Mouse (Mus musculus) limb, embryonic 11.5 days (tissue): ENCODE measurements around the gene Tmem219. TPM values are rescaled to one million over a fixed set of nuclear protein-coding genes. Genes with fewer than 3 reads are reported as not detected.

Experiments used
- ATAC-seq: fragments of 200-750 bp; cut with Nextera tagmentation; 2 replicates; pipeline ENCODE4 v1.8.0; 2017; ENCODE audit warnings: low read depth; ENCODE audit not compliant: insufficient number of reproducible peaks, low FRiP score, low TSS enrichment
- DNase-seq: peaks from one replicate; pipeline ENCODE4 v3.0.0-alpha.2; 2015; ENCODE audit warnings: low spot score
- H3K27ac ChIP-seq: fragments of 300-500 bp; sonication (generic); replicated peaks from 2 replicates; pipeline ENCODE4 v1.5.1; 2014; ENCODE audit warnings: low read depth, mild to moderate bottlenecking, low read length
- H3K27me3 ChIP-seq: fragments of 300-500 bp; sonication (generic); 2 replicates; pipeline ENCODE4 v1.6.1; 2014; ENCODE audit warnings: mild to moderate bottlenecking, low read length, mixed read lengths; ENCODE audit not compliant: control insufficient read depth, insufficient read depth
- H3K36me3 ChIP-seq: fragments of 300-500 bp; sonication (generic); 2 replicates; pipeline ENCODE4 v1.6.1; 2014; ENCODE audit warnings: mild to moderate bottlenecking, low read length, moderate library complexity, mixed read lengths; ENCODE audit not compliant: control insufficient read depth, insufficient read depth
- H3K4me1 ChIP-seq: fragments of 300-500 bp; sonication (generic); 2 replicates; pipeline ENCODE4 v1.6.1; 2014; ENCODE audit warnings: low read length, mixed read lengths; ENCODE audit not compliant: control insufficient read depth, insufficient read depth
- H3K4me2 ChIP-seq: fragments of 300-500 bp; sonication (generic); 2 replicates; pipeline ENCODE4 v1.6.1; 2014; ENCODE audit warnings: low read depth, mild to moderate bottlenecking, moderate library complexity; ENCODE audit not compliant: severe bottlenecking
- H3K4me3 ChIP-seq: fragments of 300-500 bp; sonication (generic); 2 replicates; pipeline ENCODE4 v1.5.1; 2014; ENCODE audit warnings: low read depth, low read length
- H3K9ac ChIP-seq: fragments of 300-500 bp; sonication (generic); 2 replicates; pipeline ENCODE4 v1.6.1; 2014; ENCODE audit warnings: mild to moderate bottlenecking, low read length
- H3K9me3 ChIP-seq: fragments of 300-500 bp; sonication (generic); 2 replicates; pipeline ENCODE4 v1.6.1; 2016; ENCODE audit warnings: low read length; ENCODE audit not compliant: control insufficient read depth
- WGBS: fragments of 180-500 bp; shearing (Covaris S2); extraction: QIAGEN DNeasy Blood & Tissue Kit; methylation state at CpG from one replicate; pipeline ENCODE4 v1.1.7; 2014; 5-methylcytosine and 5-hydroxymethylcytosine counted together
- polyA plus RNA-seq: library from polyadenylated mRNA; unstranded; fragments of >200 nt; fragmentation: Nextera tagmentation; extraction: Ambion mirVana; gene quantifications from 2 replicates; pipeline ENCODE4 v1.2.1, GENCODE M21; 2014

Tmem219 gene
- 14.1 and 16.5 TPM in 2 replicates for polyA plus RNA-seq

GRCm38 (mm10) chr7:126922624-126923060 is at the start of gene Tmem219:
Tmem219 (minus strand) TSS chr7:126922917.
- H3K4me3 ChIP-seq: no peak within 1 kb of the TSS
- no peak within 1 kb of the TSS for H3K4me2 ChIP-seq
- no peak for ATAC-seq
- no peaks in the 10 kb centered on the region for H3K9me3 ChIP-seq
- H3K9ac ChIP-seq: no peak within 1 kb of the TSS
- H3K4me1 ChIP-seq: no peaks in the 10 kb centered on the region
- no peaks in the 10 kb centered on the region for H3K36me3 ChIP-seq
- 73% methylated on average over 5 of the region's 5 CpGs for WGBS
- no peak within 1 kb of the TSS for H3K27ac ChIP-seq
- DNase-seq: no peak
- no peaks in the 10 kb centered on the region for H3K27me3 ChIP-seq

- Histone ChIP-seq H3K27me3 (peaks cover 13% of the 10 kb centered on the region), H3K4me3 (no peak overlapping the region), H3K4me1 (no peaks in the 10 kb centered on the region), H3K9me3 (no peaks in the 10 kb centered on the region), H3K27ac (no peak overlapping the region), H3K9ac (no peak overlapping the region), H3K36me3 (no peaks in the 10 kb centered on the region), H3K4me2 (no peak overlapping the region)
- DNase-seq (no peak), ATAC-seq (no peak)
- 63% methylated on average over 6 of the region's 6 CpGs for WGBS
These were observed 44.6 kb upstream of the Tmem219 start for GRCm38 (mm10) chr7:126967361-126967760.

GRCm38 (mm10) chr7:126965568-126965967 is 42.9 kb upstream of the Tmem219 start:
- Histone ChIP-seq H3K4me1 (no peaks in the 10 kb centered on the region), H3K27ac (no peak overlapping the region), H3K4me3 (no peak overlapping the region), H3K4me2 (no peak overlapping the region), H3K9me3 (no peaks in the 10 kb centered on the region), H3K9ac (no peak overlapping the region), H3K27me3 (peaks cover 14% of the 10 kb centered on the region), H3K36me3 (no peaks in the 10 kb centered on the region)
- ATAC-seq (no peak), DNase-seq (no peak)
- WGBS: 79% methylated on average over 3 of the region's 3 CpGs

- Histone ChIP-seq H3K27ac (no peak overlapping the region), H3K9me3 (no peaks in the 10 kb centered on the region), H3K27me3 (peaks cover 14% of the 10 kb centered on the region), H3K36me3 (no peaks in the 10 kb centered on the region), H3K4me1 (no peaks in the 10 kb centered on the region), H3K9ac (no peak overlapping the region), H3K4me2 (peak overlapping the region; percentile 10; the same call in 1 of the 2 replicates), H3K4me3 (no peak overlapping the region)
- 24% methylated on average over 19 of the region's 19 CpGs for WGBS
- DNase-seq (peak; percentile 72), ATAC-seq (no peak)
These were observed 41.0 kb upstream of the Tmem219 start for GRCm38 (mm10) chr7:126963548-126964286.

- Histone ChIP-seq H3K4me1 (no peaks in the 10 kb centered on the region), H3K27ac (no peak overlapping the region), H3K4me2 (no peak overlapping the region), H3K4me3 (no peak overlapping the region), H3K9ac (no peak overlapping the region), H3K27me3 (peaks cover 14% of the 10 kb centered on the region), H3K9me3 (no peaks in the 10 kb centered on the region), H3K36me3 (no peaks in the 10 kb centered on the region)
- 93% methylated on average over 4 of the region's 4 CpGs for WGBS
- ATAC-seq (no peak), DNase-seq (no peak)
These were observed 39.2 kb upstream of the Tmem219 start for GRCm38 (mm10) chr7:126961965-126962364.

GRCm38 (mm10) chr7:126961095-126961494 is 38.4 kb upstream of the Tmem219 start:
- 85% methylated on average over 5 of the region's 5 CpGs for WGBS
- Histone ChIP-seq H3K36me3 (no peaks in the 10 kb centered on the region), H3K9ac (no peak overlapping the region), H3K27me3 (peaks cover 14% of the 10 kb centered on the region), H3K4me1 (no peaks in the 10 kb centered on the region), H3K9me3 (no peaks in the 10 kb centered on the region), H3K4me2 (no peak overlapping the region), H3K27ac (no peak overlapping the region), H3K4me3 (no peak overlapping the region)
- ATAC-seq (no peak), DNase-seq (no peak)

- Histone ChIP-seq H3K9me3 (no peaks in the 10 kb centered on the region), H3K36me3 (no peaks in the 10 kb centered on the region), H3K27me3 (peaks cover 14% of the 10 kb centered on the region), H3K4me1 (no peaks in the 10 kb centered on the region), H3K4me2 (no peak overlapping the region), H3K4me3 (no peak overlapping the region), H3K27ac (no peak overlapping the region), H3K9ac (no peak overlapping the region)
- ATAC-seq (no peak), DNase-seq (no peak)
- WGBS: 78% methylated on average over 9 of the region's 9 CpGs
These were observed 37.1 kb upstream of the Tmem219 start for GRCm38 (mm10) chr7:126959780-126960179.

GRCm38 (mm10) chr7:126955125-126955524 is 32.4 kb upstream of the Tmem219 start:
- H3K9ac ChIP-seq: no peak overlapping the region
- H3K4me3 ChIP-seq: no peak overlapping the region
- H3K4me2 ChIP-seq: no peak overlapping the region
- peaks cover 26% of the 10 kb centered on the region for H3K27me3 ChIP-seq
- DNase-seq: no peak
- ATAC-seq: no peak
- H3K4me1 ChIP-seq: no peaks in the 10 kb centered on the region
- 67% methylated on average over 3 of the region's 3 CpGs for WGBS
- H3K27ac ChIP-seq: no peak overlapping the region
- H3K36me3 ChIP-seq: no peaks in the 10 kb centered on the region
- no peaks in the 10 kb centered on the region for H3K9me3 ChIP-seq
